Comparison of ENCODE assay signal across 13 mouse cellular contexts in genomic region chr5:147681224-147681623, GRCm38 (mm10). TPM values are rescaled to one million over a fixed set of nuclear protein-coding genes. Genes with fewer than 3 reads are reported as not detected.
DNase-seq lines count a peak whose midpoint lies in the region; ATAC-seq and TF ChIP-seq lines count a peak whose summit lies in the region.
"Had no signal": no experiment of that assay in that cellular context is flagged by ENCODE, and none has a peak within 500 bp of the region (broad histone marks: within the 10 kb centered on the region; RNA-seq: fewer than 3 reads in every experiment).

No protein-coding gene starts in this region.

- H3K4me1 ChIP-seq in forebrain, embryonic 14.5 days (ENCODE audit: control insufficient read depth, insufficient read depth, low read length), result peaks cover 3% of the 10 kb centered on the region; the same call in 1 of the 2 replicates
- no peaks in the 10 kb centered on the region for H3K4me1 ChIP-seq in forebrain, embryonic 11.5 days (replicated peaks; ENCODE audit: control insufficient read depth, insufficient read depth, low read length)
- peaks cover 7% of the 10 kb centered on the region; the same call in 1 of the 2 replicates for H3K4me1 ChIP-seq in hindbrain, embryonic 14.5 days (replicated peaks; ENCODE audit: control insufficient read depth, insufficient read depth, low read length)
- peaks cover 4% of the 10 kb centered on the region; the same call in 1 of the 2 replicates for H3K4me1 ChIP-seq in hindbrain, embryonic 12.5 days
- no peaks in the 10 kb centered on the region for H3K4me1 ChIP-seq in hindbrain, postnatal 0 days (ENCODE audit: insufficient read depth, low read length)
- H3K4me1 ChIP-seq: stomach, embryonic 15.5 days had no signal

- H3K27me3 ChIP-seq in forebrain, embryonic 14.5 days (replicated peaks; ENCODE audit: control insufficient read depth, insufficient read depth, low read length), result no peaks in the 10 kb centered on the region
- H3K27me3 ChIP-seq in forebrain, embryonic 11.5 days (ENCODE audit: control insufficient read depth, insufficient read depth, low read length), result no peaks in the 10 kb centered on the region
- H3K27me3 ChIP-seq in hindbrain, embryonic 14.5 days (ENCODE audit: control insufficient read depth, insufficient read depth, low read length), result no peaks in the 10 kb centered on the region
- no peaks in the 10 kb centered on the region for H3K27me3 ChIP-seq in hindbrain, embryonic 12.5 days
- H3K27me3 ChIP-seq in hindbrain, postnatal 0 days (ENCODE audit: insufficient read depth, low read length), result no peaks in the 10 kb centered on the region
- H3K27me3 ChIP-seq: stomach, embryonic 15.5 days had no signal

- no peaks in the 10 kb centered on the region for H3K36me3 ChIP-seq in forebrain, embryonic 14.5 days (ENCODE audit: control insufficient read depth, insufficient read depth, low read length)
- no peaks in the 10 kb centered on the region for H3K36me3 ChIP-seq in forebrain, embryonic 11.5 days (ENCODE audit: control insufficient read depth, insufficient read depth, low read length)
- H3K36me3 ChIP-seq in hindbrain, embryonic 14.5 days (replicated peaks; ENCODE audit: control insufficient read depth, insufficient read depth), result no peaks in the 10 kb centered on the region
- H3K36me3 ChIP-seq in hindbrain, embryonic 12.5 days, result no peaks in the 10 kb centered on the region
- H3K36me3 ChIP-seq in hindbrain, postnatal 0 days (ENCODE audit: insufficient read depth, low read length), result no peaks in the 10 kb centered on the region
- H3K36me3 ChIP-seq: limb, embryonic 10.5 days; stomach, embryonic 15.5 days had no signal

- no peak overlapping the region for H3K27ac ChIP-seq in forebrain, embryonic 14.5 days (ENCODE audit: low read depth, low read length)
- no peak overlapping the region for H3K27ac ChIP-seq in forebrain, embryonic 11.5 days (ENCODE audit: low read depth, low read length)
- 0 out of 2 replicates have a peak overlapping the region, but pooled peaks have one; percentile 32 for H3K27ac ChIP-seq in hindbrain, embryonic 14.5 days
- H3K27ac ChIP-seq in hindbrain, embryonic 12.5 days, result no peak overlapping the region
- H3K27ac ChIP-seq in hindbrain, postnatal 0 days, result no peak overlapping the region
- H3K27ac ChIP-seq: limb, embryonic 10.5 days; liver, embryonic 14.5 days; stomach, embryonic 15.5 days had no signal

- no peak for TF ChIP-seq CTCF in hindbrain, postnatal 0 days (IDR thresholded peaks at IDR 0.05; ENCODE audit: low read depth)

- H3K4me3 ChIP-seq in forebrain, embryonic 14.5 days (ENCODE audit: low read depth, low read length), result no peak overlapping the region
- H3K4me3 ChIP-seq in forebrain, embryonic 11.5 days (ENCODE audit: low read depth, low read length), result no peak overlapping the region
- H3K4me3 ChIP-seq in hindbrain, embryonic 14.5 days (replicated peaks; ENCODE audit: low read length), result no peak overlapping the region
- no peak overlapping the region for H3K4me3 ChIP-seq in hindbrain, embryonic 12.5 days
- no peak overlapping the region for H3K4me3 ChIP-seq in hindbrain, postnatal 0 days (ENCODE audit: low read length)
- H3K4me3 ChIP-seq: limb, embryonic 10.5 days; stomach, embryonic 15.5 days had no signal

- 22% methylated on average over 10 of the region's 10 CpGs for WGBS in forebrain, embryonic 14.5 days
- WGBS in forebrain, embryonic 11.5 days, result 52% methylated on average over 10 of the region's 10 CpGs
- 36% methylated on average over 10 of the region's 10 CpGs for WGBS in hindbrain, embryonic 14.5 days
- WGBS in hindbrain, embryonic 12.5 days, result 35% methylated on average over 10 of the region's 10 CpGs
- 13% methylated on average over 10 of the region's 10 CpGs for WGBS in hindbrain, postnatal 0 days

- no peak overlapping the region for H3K9ac ChIP-seq in forebrain, embryonic 14.5 days (ENCODE audit: low read length)
- H3K9ac ChIP-seq in forebrain, embryonic 11.5 days (ENCODE audit: low read length), result no peak overlapping the region
- no peak overlapping the region for H3K9ac ChIP-seq in hindbrain, embryonic 14.5 days
- no peak overlapping the region for H3K9ac ChIP-seq in hindbrain, embryonic 12.5 days
- no peak overlapping the region; the same call in 1 of the 2 replicates for H3K9ac ChIP-seq in hindbrain, postnatal 0 days (replicated peaks; ENCODE audit: low read length)
- H3K9ac ChIP-seq: liver, embryonic 14.5 days; stomach, embryonic 15.5 days had no signal

- DNase-seq in forebrain, embryonic 14.5 days (ENCODE audit: low spot score), result peak; percentile 19
- no peak for DNase-seq in forebrain, embryonic 11.5 days (ENCODE audit: low spot score)
- no peak for DNase-seq in hindbrain, embryonic 14.5 days (ENCODE audit: low spot score)
- DNase-seq in ovary, postnatal 36 days (ENCODE audit: low spot score), result peak; percentile 7
- no peak for DNase-seq in ovary, postnatal 14 days (ENCODE audit: low spot score)
- peak; percentile 6 for DNase-seq in hindbrain, postnatal 0 days (ENCODE audit: low spot score)
- DNase-seq in c-Kit-positive CD71-positive TER-119-positive erythroid progenitor cells, embryonic 14.5 days (ENCODE audit: low spot score), result no peak
- DNase-seq: lung, postnatal 36 days; thymus, postnatal 25 days had no signal

- no peaks in the 10 kb centered on the region for H3K9me3 ChIP-seq in forebrain, embryonic 14.5 days (replicated peaks; ENCODE audit: control insufficient read depth, low read length)
- H3K9me3 ChIP-seq in forebrain, embryonic 11.5 days (ENCODE audit: control insufficient read depth, low read length), result no peaks in the 10 kb centered on the region
- H3K9me3 ChIP-seq in hindbrain, embryonic 14.5 days (ENCODE audit: control insufficient read depth, low read length), result no peaks in the 10 kb centered on the region
- no peaks in the 10 kb centered on the region for H3K9me3 ChIP-seq in hindbrain, embryonic 12.5 days (replicated peaks)
- H3K9me3 ChIP-seq in hindbrain, postnatal 0 days (ENCODE audit: low read length), result no peaks in the 10 kb centered on the region
- H3K9me3 ChIP-seq: limb, embryonic 10.5 days; stomach, embryonic 15.5 days had no signal

- ATAC-seq in forebrain, embryonic 14.5 days, result no peak
- ATAC-seq in forebrain, embryonic 11.5 days (replicated peaks; ENCODE audit: low FRiP score), result no peak
- ATAC-seq in hindbrain, embryonic 14.5 days (ENCODE audit: low FRiP score), result no peak
- ATAC-seq in hindbrain, embryonic 12.5 days (ENCODE audit: low FRiP score), result no peak
- no peak for ATAC-seq in hindbrain, postnatal 0 days

- H3K4me2 ChIP-seq in forebrain, embryonic 14.5 days (ENCODE audit: low read length), result 0 out of 2 replicates have a peak overlapping the region, but pooled peaks have one; percentile 4
- H3K4me2 ChIP-seq in forebrain, embryonic 11.5 days (ENCODE audit: low read depth, low read length, severe bottlenecking), result no peak overlapping the region
- peak overlapping the region; percentile 3; the same call in 1 of the 2 replicates for H3K4me2 ChIP-seq in hindbrain, embryonic 14.5 days (replicated peaks)
- no peak overlapping the region for H3K4me2 ChIP-seq in hindbrain, embryonic 12.5 days (replicated peaks)
- peak overlapping the region; percentile 16; the same call in 1 of the 2 replicates for H3K4me2 ChIP-seq in hindbrain, postnatal 0 days (ENCODE audit: low read depth, low read length)
- H3K4me2 ChIP-seq: stomach, embryonic 15.5 days had no signal

RNA-seq across cellular contexts. Expression of gene Flt1, which starts 44.6 kb away (rescaled TPM):
- polyA plus RNA-seq in forebrain, embryonic 14.5 days (2014; fragmentation: Nextera tagmentation; extraction: Ambion mirVana), result 6.5 and 7.6 TPM in 2 replicates
- 10.1 and 11.9 TPM in 2 replicates for polyA plus RNA-seq in forebrain, embryonic 11.5 days (2014; fragmentation: Nextera tagmentation; extraction: Ambion mirVana)
- polyA plus RNA-seq in hindbrain, embryonic 14.5 days (2014; fragmentation: Nextera tagmentation; extraction: Ambion mirVana), result 13.2 and 13.8 TPM in 2 replicates
- 12.2 and 14.6 TPM in 2 replicates for polyA plus RNA-seq in hindbrain, embryonic 12.5 days (2016; fragmentation: Nextera tagmentation; extraction: Ambion mirVana)
- total RNA-seq in hindbrain, postnatal 0 days (2014; rRNA removed), result 17.7 and 17.9 TPM in 2 replicates
- 10.0 and 11.1 TPM in 2 replicates for polyA plus RNA-seq in hindbrain, postnatal 0 days (2015; fragmentation: Nextera tagmentation; extraction: Ambion mirVana)

Comparison
In these comparisons a context has a peak if more than half of its experiments do, and no peak if none do; other contexts are left out.
1. DNase-seq: peak in forebrain, embryonic 14.5 days (single experiment), ovary, postnatal 36 days (single experiment) and hindbrain, postnatal 0 days (single experiment); none in forebrain, embryonic 11.5 days (single experiment), hindbrain, embryonic 14.5 days (single experiment), ovary, postnatal 14 days (single experiment) and c-Kit-positive CD71-positive TER-119-positive erythroid progenitor cells, embryonic 14.5 days (single experiment).
2. H3K4me2 ChIP-seq: peak in forebrain, embryonic 14.5 days (single experiment), hindbrain, embryonic 14.5 days (single experiment) and hindbrain, postnatal 0 days (single experiment); none in forebrain, embryonic 11.5 days (single experiment) and hindbrain, embryonic 12.5 days (single experiment).